Mouse (Mus musculus) limb, embryonic 15.5 days (tissue): ENCODE measurements around the gene Arhgap24. TPM values are rescaled to one million over a fixed set of nuclear protein-coding genes. Genes with fewer than 3 reads are reported as not detected.

Experiments
- ATAC-seq: fragments of 200-750 bp; cut with Nextera tagmentation; 2 replicates; pipeline ENCODE4 v1.8.0; 2017; ENCODE audit warnings: low read depth, moderate TSS enrichment; ENCODE audit not compliant: insufficient number of reproducible peaks, low FRiP score, low TSS enrichment
- H3K27ac ChIP-seq: fragments of 300-500 bp; sonication (generic); 2 replicates; pipeline ENCODE4 v1.5.1; 2015; ENCODE audit warnings: moderate library complexity, mild to moderate bottlenecking, inconsistent platforms
- H3K27me3 ChIP-seq: fragments of 300-500 bp; sonication (generic); 2 replicates; pipeline ENCODE4 v1.6.1; 2015; ENCODE audit warnings: inconsistent platforms
- H3K36me3 ChIP-seq: fragments of 300-500 bp; sonication (generic); 2 replicates; pipeline ENCODE4 v1.6.1; 2015; ENCODE audit warnings: inconsistent platforms
- H3K4me1 ChIP-seq: fragments of 300-500 bp; sonication (generic); 2 replicates; pipeline ENCODE4 v1.6.1; 2015; ENCODE audit warnings: inconsistent platforms
- H3K4me2 ChIP-seq: fragments of 300-500 bp; sonication (generic); 2 replicates; pipeline ENCODE4 v1.6.1; 2015; ENCODE audit warnings: mild to moderate bottlenecking, inconsistent platforms
- H3K4me3 ChIP-seq: fragments of 300-500 bp; sonication (generic); 2 replicates; pipeline ENCODE4 v1.5.1; 2015; ENCODE audit warnings: mild to moderate bottlenecking, inconsistent platforms
- H3K9ac ChIP-seq: fragments of 300-500 bp; sonication (generic); 2 replicates; pipeline ENCODE4 v1.6.1; 2015; ENCODE audit warnings: inconsistent platforms
- H3K9me3 ChIP-seq: fragments of 300-500 bp; sonication (generic); 2 replicates; pipeline ENCODE4 v1.6.1; 2016; ENCODE audit warnings: inconsistent platforms
- WGBS: fragments of 180-500 bp; shearing (Covaris S2); methylation state at CpG from one replicate; pipeline ENCODE4 v1.1.7; 2015; 5-methylcytosine and 5-hydroxymethylcytosine counted together
- polyA plus RNA-seq: library from polyadenylated mRNA; unstranded; fragments of >200 nt; fragmentation: Nextera tagmentation; extraction: Ambion mirVana; gene quantifications from 2 replicates; pipeline ENCODE4 v1.2.1, GENCODE M21; 2015

Arhgap24 gene
- 34.0 and 37.1 TPM in 2 replicates for polyA plus RNA-seq

GRCm38 (mm10) chr5:102481215-102482211, at the start of gene Arhgap24:
Gene Arhgap24, plus strand, starts transcription at chr5:102481391.
- H3K27me3 ChIP-seq, result no peaks in the 10 kb centered on the region
- H3K4me1 ChIP-seq, result peaks cover 21% of the 10 kb centered on the region
- peak within 1 kb of the TSS; percentile 84 for H3K4me2 ChIP-seq
- H3K4me3 ChIP-seq, result peak within 1 kb of the TSS; percentile 60
- H3K9me3 ChIP-seq, result no peaks in the 10 kb centered on the region
- H3K36me3 ChIP-seq, result no peaks in the 10 kb centered on the region
- peak; percentile 88 for ATAC-seq
- peak within 1 kb of the TSS; percentile 97 for H3K27ac ChIP-seq
- WGBS, result under 1% methylated on average over 44 of the region's 44 CpGs
- peak within 1 kb of the TSS; percentile 64 for H3K9ac ChIP-seq

GRCm38 (mm10) chr5:102434182-102434581, 47.0 kb upstream of the Arhgap24 start:
- no peak overlapping the region for H3K4me2 ChIP-seq
- no peaks in the 10 kb centered on the region for H3K36me3 ChIP-seq
- ATAC-seq, result no peak
- no peak overlapping the region for H3K4me3 ChIP-seq
- WGBS, result 39% methylated on average over 4 of the region's 4 CpGs
- H3K27ac ChIP-seq, result no peak overlapping the region
- H3K9me3 ChIP-seq, result no peaks in the 10 kb centered on the region
- H3K9ac ChIP-seq, result no peak overlapping the region
- no peaks in the 10 kb centered on the region for H3K4me1 ChIP-seq
- H3K27me3 ChIP-seq, result no peaks in the 10 kb centered on the region

GRCm38 (mm10) chr5:102436581-102436980, 44.6 kb upstream of the Arhgap24 start:
- Histone ChIP-seq H3K36me3 (no peaks in the 10 kb centered on the region), H3K4me1 (no peaks in the 10 kb centered on the region), H3K4me2 (no peak overlapping the region), H3K9ac (no peak overlapping the region), H3K9me3 (no peaks in the 10 kb centered on the region), H3K27ac (no peak overlapping the region), H3K27me3 (no peaks in the 10 kb centered on the region), H3K4me3 (no peak overlapping the region)
- ATAC-seq, result no peak
- WGBS, result 26% methylated on average over 8 of the region's 8 CpGs

GRCm38 (mm10) chr5:102439119-102439877, 41.9 kb upstream of the Arhgap24 start:
- no peak overlapping the region for H3K9ac ChIP-seq
- no peaks in the 10 kb centered on the region for H3K27me3 ChIP-seq
- no peak overlapping the region for H3K4me3 ChIP-seq
- H3K9me3 ChIP-seq, result no peaks in the 10 kb centered on the region
- no peaks in the 10 kb centered on the region for H3K4me1 ChIP-seq
- ATAC-seq, result no peak
- no peak overlapping the region for H3K27ac ChIP-seq
- H3K4me2 ChIP-seq, result no peak overlapping the region
- WGBS, result 54% methylated on average over 9 of the region's 9 CpGs
- no peaks in the 10 kb centered on the region for H3K36me3 ChIP-seq

- Histone ChIP-seq H3K4me1 (no peaks in the 10 kb centered on the region), H3K27ac (no peak overlapping the region), H3K36me3 (no peaks in the 10 kb centered on the region), H3K9me3 (no peaks in the 10 kb centered on the region), H3K9ac (no peak overlapping the region), H3K4me2 (no peak overlapping the region), H3K4me3 (no peak overlapping the region), H3K27me3 (no peaks in the 10 kb centered on the region)
- no peak for ATAC-seq
- WGBS, result 87% methylated on average over 9 of the region's 9 CpGs
These were observed 33.8 kb upstream of the Arhgap24 start for GRCm38 (mm10) chr5:102447436-102447835.

- H3K9ac ChIP-seq, result no peak overlapping the region
- no peak for ATAC-seq
- 84% methylated on average over 2 of the region's 2 CpGs for WGBS
- H3K27me3 ChIP-seq, result no peaks in the 10 kb centered on the region
- H3K4me1 ChIP-seq, result no peaks in the 10 kb centered on the region
- no peak overlapping the region for H3K4me3 ChIP-seq
- H3K9me3 ChIP-seq, result no peaks in the 10 kb centered on the region
- no peak overlapping the region for H3K4me2 ChIP-seq
- no peaks in the 10 kb centered on the region for H3K36me3 ChIP-seq
- no peak overlapping the region for H3K27ac ChIP-seq
These were observed 30.3 kb upstream of the Arhgap24 start for GRCm38 (mm10) chr5:102450897-102451296.

GRCm38 (mm10) chr5:102452079-102452797, 29.0 kb upstream of the Arhgap24 start:
- Histone ChIP-seq H3K4me1 (no peaks in the 10 kb centered on the region), H3K4me2 (no peak overlapping the region), H3K9ac (no peak overlapping the region), H3K9me3 (no peaks in the 10 kb centered on the region), H3K27me3 (no peaks in the 10 kb centered on the region), H3K4me3 (no peak overlapping the region), H3K36me3 (no peaks in the 10 kb centered on the region), H3K27ac (no peak overlapping the region)
- 73% methylated on average over 7 of the region's 7 CpGs for WGBS
- no peak for ATAC-seq

GRCm38 (mm10) chr5:102453324-102453723, 27.9 kb upstream of the Arhgap24 start:
- H3K9me3 ChIP-seq, result no peaks in the 10 kb centered on the region
- H3K27me3 ChIP-seq, result no peaks in the 10 kb centered on the region
- no peak overlapping the region for H3K4me3 ChIP-seq
- ATAC-seq, result no peak
- no peaks in the 10 kb centered on the region for H3K36me3 ChIP-seq
- no peaks in the 10 kb centered on the region for H3K4me1 ChIP-seq
- WGBS, result 89% methylated on average over 2 of the region's 2 CpGs
- no peak overlapping the region for H3K4me2 ChIP-seq
- H3K27ac ChIP-seq, result no peak overlapping the region
- H3K9ac ChIP-seq, result no peak overlapping the region

- no peaks in the 10 kb centered on the region for H3K4me1 ChIP-seq
- H3K9ac ChIP-seq, result no peak overlapping the region
- H3K9me3 ChIP-seq, result no peaks in the 10 kb centered on the region
- H3K4me3 ChIP-seq, result no peak overlapping the region
- no peak overlapping the region for H3K27ac ChIP-seq
- no peaks in the 10 kb centered on the region for H3K36me3 ChIP-seq
- H3K4me2 ChIP-seq, result no peak overlapping the region
- no peaks in the 10 kb centered on the region for H3K27me3 ChIP-seq
- WGBS, result 9% methylated on average over 2 of the region's 2 CpGs
- no peak for ATAC-seq
These were observed 25.9 kb upstream of the Arhgap24 start for GRCm38 (mm10) chr5:102455247-102455646.

- Histone ChIP-seq H3K4me2 (no peak overlapping the region), H3K4me1 (0 out of 2 replicates have a peak, but pooled peaks cover 2% of the 10 kb centered on the region), H3K27me3 (no peaks in the 10 kb centered on the region), H3K4me3 (no peak overlapping the region), H3K27ac (no peak overlapping the region), H3K9ac (no peak overlapping the region), H3K9me3 (no peaks in the 10 kb centered on the region), H3K36me3 (no peaks in the 10 kb centered on the region)
- 65% methylated on average over 12 of the region's 12 CpGs for WGBS
- ATAC-seq, result 0 out of 2 replicates have a peak, but pooled peaks have one; percentile 48
These were observed 20.6 kb upstream of the Arhgap24 start for GRCm38 (mm10) chr5:102460452-102461197.

- ATAC-seq, result no peak
- no peaks in the 10 kb centered on the region for H3K36me3 ChIP-seq
- no peak overlapping the region for H3K9ac ChIP-seq
- H3K27me3 ChIP-seq, result no peaks in the 10 kb centered on the region
- H3K4me1 ChIP-seq, result 0 out of 2 replicates have a peak, but pooled peaks cover 2% of the 10 kb centered on the region
- H3K9me3 ChIP-seq, result no peaks in the 10 kb centered on the region
- WGBS, result 89% methylated on average over 3 of the region's 3 CpGs
- no peak overlapping the region for H3K4me3 ChIP-seq
- H3K4me2 ChIP-seq, result no peak overlapping the region
- H3K27ac ChIP-seq, result no peak overlapping the region
These were observed 18.2 kb upstream of the Arhgap24 start for GRCm38 (mm10) chr5:102462948-102463347.
